Mouse (Mus musculus): Measurements from ENCODE around the gene Sox15. TPM values are rescaled to one million over a fixed set of nuclear protein-coding genes. Genes with fewer than 3 reads are reported as not detected.
"Not testable (repeated sequence)": the region's sequence is repeated elsewhere in the genome, so short reads cannot be mapped to it uniquely, and the experiment has no call there.

Sox15 gene
- polyA plus RNA-seq, 1 experiment from 2014 or later, result not detected

- peaks cover 10% of the 10 kb centered on the region for H3K4me1 ChIP-seq
- H3K9ac ChIP-seq (replicated peaks), result peak overlapping the region; percentile 90; the same call in 1 of the 2 replicates
- no peaks in the 10 kb centered on the region for H3K36me3 ChIP-seq
- ATAC-seq (ENCODE audit: low FRiP score, low read depth), result no peak
- no peak overlapping the region for H3K27ac ChIP-seq (replicated peaks)
- H3K4me2 ChIP-seq (replicated peaks), result peak overlapping the region; percentile 93
- peaks cover 14% of the 10 kb centered on the region for H3K27me3 ChIP-seq
- H3K9me3 ChIP-seq, result no peaks in the 10 kb centered on the region
- H3K4me3 ChIP-seq, result peak overlapping the region; percentile 53
- 33% methylated on average over 6 of the region's 6 CpGs for WGBS
These were observed 39.9 kb downstream of the Sox15 start for GRCm38 (mm10) chr11:69695046-69695360.

GRCm38 (mm10) chr11:69695361-69696181, 40.5 kb downstream of the Sox15 start, which contains the start of the genes Tnfsf12 and Tnfsfm13:
Tnfsf12 (minus strand) TSS chr11:69695849.
Tnfsfm13 (minus strand) TSS chr11:69696098.
- Histone ChIP-seq H3K4me2 (replicated peaks) (peak within 1 kb of the TSS; percentile 93), H3K9me3 (no peaks in the 10 kb centered on the region), H3K27ac (replicated peaks) (peak within 1 kb of the TSS; percentile 39; the same call in 1 of the 2 replicates), H3K4me3 (peak within 1 kb of the TSS; percentile 53), H3K4me1 (peaks cover 10% of the 10 kb centered on the region), H3K36me3 (no peaks in the 10 kb centered on the region), H3K27me3 (peaks cover 14% of the 10 kb centered on the region), H3K9ac (replicated peaks) (peak within 1 kb of the TSS; percentile 90)
- WGBS, result 1% methylated on average over 33 of the region's 41 CpGs
- no peak for ATAC-seq (ENCODE audit: low FRiP score, low read depth)

- Histone ChIP-seq H3K4me2 (replicated peaks) (no peak overlapping the region), H3K4me3 (no peak overlapping the region), H3K27ac (replicated peaks) (no peak overlapping the region), H3K9me3 (no peaks in the 10 kb centered on the region), H3K27me3 (peaks cover 9% of the 10 kb centered on the region), H3K4me1 (peaks cover 10% of the 10 kb centered on the region), H3K9ac (replicated peaks) (no peak overlapping the region), H3K36me3 (no peaks in the 10 kb centered on the region)
- 86% methylated on average over 3 of the region's 3 CpGs for WGBS
- ATAC-seq (ENCODE audit: low FRiP score, low read depth), result no peak
These were observed 42.3 kb downstream of the Sox15 start for GRCm38 (mm10) chr11:69697396-69697795.

GRCm38 (mm10) chr11:69698574-69698973, 43.5 kb downstream of the Sox15 start:
- Histone ChIP-seq H3K9ac (replicated peaks) (no peak overlapping the region), H3K27me3 (peaks cover 9% of the 10 kb centered on the region), H3K4me2 (replicated peaks) (no peak overlapping the region), H3K4me1 (peaks cover 10% of the 10 kb centered on the region), H3K9me3 (no peaks in the 10 kb centered on the region), H3K36me3 (no peaks in the 10 kb centered on the region), H3K4me3 (no peak overlapping the region), H3K27ac (replicated peaks) (no peak overlapping the region)
- no peak for ATAC-seq (ENCODE audit: low FRiP score, low read depth)
- 70% methylated on average over 5 of the region's 5 CpGs for WGBS

GRCm38 (mm10) chr11:69699595-69699994, 44.5 kb downstream of the Sox15 start:
- no peak for ATAC-seq (ENCODE audit: low FRiP score, low read depth)
- H3K4me3 ChIP-seq, result no peak overlapping the region
- no peak overlapping the region for H3K27ac ChIP-seq (replicated peaks)
- H3K9me3 ChIP-seq, result no peaks in the 10 kb centered on the region
- no peak overlapping the region for H3K9ac ChIP-seq (replicated peaks)
- peaks cover 9% of the 10 kb centered on the region for H3K27me3 ChIP-seq
- peaks cover 10% of the 10 kb centered on the region for H3K4me1 ChIP-seq
- no peak overlapping the region for H3K4me2 ChIP-seq (replicated peaks)
- WGBS, result 92% methylated on average over 1 of the region's 1 CpGs
- H3K36me3 ChIP-seq, result no peaks in the 10 kb centered on the region

GRCm38 (mm10) chr11:69702886-69703285, 47.8 kb downstream of the Sox15 start:
- 87% methylated on average over 10 of the region's 10 CpGs for WGBS
- H3K9ac ChIP-seq (replicated peaks); H3K4me2 ChIP-seq (replicated peaks); H3K36me3 ChIP-seq; H3K4me1 ChIP-seq; ATAC-seq (ENCODE audit: low FRiP score, low read depth); H3K27ac ChIP-seq (replicated peaks); H3K4me3 ChIP-seq; H3K9me3 ChIP-seq; H3K27me3 ChIP-seq: not testable (repeated sequence)

- not testable (repeated sequence) for H3K27me3 ChIP-seq; H3K4me1 ChIP-seq; ATAC-seq (ENCODE audit: low FRiP score, low read depth); H3K4me3 ChIP-seq; H3K4me2 ChIP-seq (replicated peaks); H3K36me3 ChIP-seq; H3K9me3 ChIP-seq; H3K27ac ChIP-seq (replicated peaks); H3K9ac ChIP-seq (replicated peaks)
- WGBS, result 74% methylated on average over 2 of the region's 3 CpGs
These were observed 48.3 kb downstream of the Sox15 start for GRCm38 (mm10) chr11:69703381-69703780.

- H3K27me3 ChIP-seq, result no peaks in the 10 kb centered on the region
- H3K27ac ChIP-seq (replicated peaks), result no peak overlapping the region
- ATAC-seq (ENCODE audit: low FRiP score, low read depth), result no peak
- WGBS, result 73% methylated on average over 8 of the region's 8 CpGs
- H3K4me2 ChIP-seq (replicated peaks), result no peak overlapping the region
- no peak overlapping the region for H3K9ac ChIP-seq (replicated peaks)
- no peak overlapping the region for H3K4me3 ChIP-seq
- H3K9me3 ChIP-seq, result no peaks in the 10 kb centered on the region
- H3K36me3 ChIP-seq, result no peaks in the 10 kb centered on the region
- H3K4me1 ChIP-seq, result no peaks in the 10 kb centered on the region
These were observed 48.9 kb downstream of the Sox15 start for GRCm38 (mm10) chr11:69703814-69704612.

- Histone ChIP-seq H3K4me1 (no peaks in the 10 kb centered on the region), H3K27ac (replicated peaks) (no peak overlapping the region), H3K4me2 (replicated peaks) (no peak overlapping the region), H3K36me3 (no peaks in the 10 kb centered on the region), H3K4me3 (no peak overlapping the region), H3K9me3 (no peaks in the 10 kb centered on the region), H3K9ac (replicated peaks) (no peak overlapping the region), H3K27me3 (no peaks in the 10 kb centered on the region)
- ATAC-seq (ENCODE audit: low FRiP score, low read depth), result no peak
- 52% methylated on average over 2 of the region's 2 CpGs for WGBS
These were observed 49.5 kb downstream of the Sox15 start for GRCm38 (mm10) chr11:69704613-69705010.

MicroRNA genes within 50 kb of the gene (microRNA counts, 519-probe panel; counts per million panel counts)
- microRNA mmu-miR-1934, result not detected
- 2,729 counts per million, percentile 7 among the panel's probes with 10 or more counts for microRNA mmu-miR-467f

Small RNAs within 50 kb of the gene (microRNA-seq; reads per million reads assigned to microRNA genes)
- gene Mir1934 (3.9 reads per million, percentile 15 among the genes with 10 or more reads in this experiment), gene Mir467f (not detected)

Other genes starting within 250 kb of the Sox15 start
- gene Kdm6b, start 241.6 kb upstream of the Sox15 start, polyA plus RNA-seq (2016; fragmentation: Nextera tagmentation; extraction: Ambion mirVana), result 48.7 and 50.7 TPM in 2 replicates
- gene Dnah2, start 106.2 kb upstream of the Sox15 start, polyA plus RNA-seq (2016; fragmentation: Nextera tagmentation; extraction: Ambion mirVana), result 1.9 and 2.3 TPM in 2 replicates
- 78.3 and 84.6 TPM in 2 replicates for gene Efnb3, start 95.1 kb upstream of the Sox15 start, polyA plus RNA-seq (2016; fragmentation: Nextera tagmentation; extraction: Ambion mirVana)
- gene Wrap53, start 75.1 kb upstream of the Sox15 start, polyA plus RNA-seq (2016; fragmentation: Nextera tagmentation; extraction: Ambion mirVana), result 29.6 and 33.2 TPM in 2 replicates
- gene Trp53, start 75.0 kb upstream of the Sox15 start, polyA plus RNA-seq (2016; fragmentation: Nextera tagmentation; extraction: Ambion mirVana), result 109 and 117 TPM in 2 replicates
- 11.4 and 15.2 TPM in 2 replicates for gene Atp1b2, start 49.4 kb upstream of the Sox15 start, polyA plus RNA-seq (2016; fragmentation: Nextera tagmentation; extraction: Ambion mirVana)
- gene Shbg, start 37.4 kb upstream of the Sox15 start, polyA plus RNA-seq (2016; fragmentation: Nextera tagmentation; extraction: Ambion mirVana), result not detected in 2 replicates
- gene Sat2, start 33.3 kb upstream of the Sox15 start, polyA plus RNA-seq (2016; fragmentation: Nextera tagmentation; extraction: Ambion mirVana), result 22.3 and 23.5 TPM in 2 replicates
- 59.2 and 67.1 TPM in 2 replicates for gene Fxr2, start 22.3 kb upstream of the Sox15 start, polyA plus RNA-seq (2016; fragmentation: Nextera tagmentation; extraction: Ambion mirVana)
- gene Mpdu1, start 7.3 kb downstream of the Sox15 start, polyA plus RNA-seq (2016; fragmentation: Nextera tagmentation; extraction: Ambion mirVana), result 79.4 and 79.9 TPM in 2 replicates
- gene Cd68, start 10.8 kb downstream of the Sox15 start, polyA plus RNA-seq (2016; fragmentation: Nextera tagmentation; extraction: Ambion mirVana), result 7.1 and 7.2 TPM in 2 replicates
- 608 and 698 TPM in 2 replicates for gene Eif4a1, start 17.1 kb downstream of the Sox15 start, polyA plus RNA-seq (2016; fragmentation: Nextera tagmentation; extraction: Ambion mirVana)
- 108 and 113 TPM in 2 replicates for gene Senp3, start 26.8 kb downstream of the Sox15 start, polyA plus RNA-seq (2016; fragmentation: Nextera tagmentation; extraction: Ambion mirVana)
- gene Tnfsf13, start 30.5 kb downstream of the Sox15 start, polyA plus RNA-seq (2016; fragmentation: Nextera tagmentation; extraction: Ambion mirVana), result 0.41 and 0.77 TPM in 2 replicates
- 2.2 and 2.9 TPM in 2 replicates for gene Tnfsf12, start 40.5 kb downstream of the Sox15 start, polyA plus RNA-seq (2016; fragmentation: Nextera tagmentation; extraction: Ambion mirVana)
- 0.65 and 1.3 TPM in 2 replicates for gene Tnfsfm13, start 40.8 kb downstream of the Sox15 start, polyA plus RNA-seq (2016; fragmentation: Nextera tagmentation; extraction: Ambion mirVana)
- 32.0 and 37.1 TPM in 2 replicates for gene Polr2a, start 103.3 kb downstream of the Sox15 start, polyA plus RNA-seq (2016; fragmentation: Nextera tagmentation; extraction: Ambion mirVana)
- 0.18 and 0.27 TPM in 2 replicates for gene Slc35g3, start 106.7 kb downstream of the Sox15 start, polyA plus RNA-seq (2016; fragmentation: Nextera tagmentation; extraction: Ambion mirVana)
- gene Zbtb4, start 110.6 kb downstream of the Sox15 start, polyA plus RNA-seq (2016; fragmentation: Nextera tagmentation; extraction: Ambion mirVana), result 2.0 TPM in 2 replicates
- 1.3 and 1.7 TPM in 2 replicates for gene Chrnb1, start 140.6 kb downstream of the Sox15 start, polyA plus RNA-seq (2016; fragmentation: Nextera tagmentation; extraction: Ambion mirVana)
- 2.7 and 2.9 TPM in 2 replicates for gene Fgf11, start 146.5 kb downstream of the Sox15 start, polyA plus RNA-seq (2016; fragmentation: Nextera tagmentation; extraction: Ambion mirVana)
- 0.42 and 1.2 TPM in 2 replicates for gene Tmem102, start 150.3 kb downstream of the Sox15 start, polyA plus RNA-seq (2016; fragmentation: Nextera tagmentation; extraction: Ambion mirVana)
- not detected in 2 replicates for gene Gm39566, start 160.0 kb downstream of the Sox15 start, polyA plus RNA-seq (2016; fragmentation: Nextera tagmentation; extraction: Ambion mirVana)
- not detected in 2 replicates for gene Spem2, start 163.2 kb downstream of the Sox15 start, polyA plus RNA-seq (2016; fragmentation: Nextera tagmentation; extraction: Ambion mirVana)
- gene Spem1, start 166.9 kb downstream of the Sox15 start, polyA plus RNA-seq (2016; fragmentation: Nextera tagmentation; extraction: Ambion mirVana), result 0.46 TPM in 1 of 2 replicates, not detected in the other
- 14.2 and 14.6 TPM in 2 replicates for gene Nlgn2, start 182.5 kb downstream of the Sox15 start, polyA plus RNA-seq (2016; fragmentation: Nextera tagmentation; extraction: Ambion mirVana)
- gene Tmem256, start 183.2 kb downstream of the Sox15 start, polyA plus RNA-seq (2016; fragmentation: Nextera tagmentation; extraction: Ambion mirVana), result 284 and 302 TPM in 2 replicates
- gene Plscr3, start 191.1 kb downstream of the Sox15 start, polyA plus RNA-seq (2016; fragmentation: Nextera tagmentation; extraction: Ambion mirVana), result 62.9 and 70.1 TPM in 2 replicates
- gene Tnk1, start 203.4 kb downstream of the Sox15 start, polyA plus RNA-seq (2016; fragmentation: Nextera tagmentation; extraction: Ambion mirVana), result 0.19 and 0.21 TPM in 2 replicates
- gene Tmem95, start 222.7 kb downstream of the Sox15 start, polyA plus RNA-seq (2016; fragmentation: Nextera tagmentation; extraction: Ambion mirVana), result not detected in 2 replicates
- 2.7 and 3.3 TPM in 2 replicates for gene Kctd11, start 226.1 kb downstream of the Sox15 start, polyA plus RNA-seq (2016; fragmentation: Nextera tagmentation; extraction: Ambion mirVana)
- gene Acap1, start 240.2 kb downstream of the Sox15 start, polyA plus RNA-seq (2016; fragmentation: Nextera tagmentation; extraction: Ambion mirVana), result 0.50 and 0.73 TPM in 2 replicates
- 21.8 and 23.2 TPM in 2 replicates for gene 2810408A11Rik, start 245.7 kb downstream of the Sox15 start, polyA plus RNA-seq (2016; fragmentation: Nextera tagmentation; extraction: Ambion mirVana)
- 17.4 and 19.3 TPM in 2 replicates for gene Neurl4, start 245.8 kb downstream of the Sox15 start, polyA plus RNA-seq (2016; fragmentation: Nextera tagmentation; extraction: Ambion mirVana)